Comparison of ENCODE assay signal across 19 mouse cellular contexts in the genomic region with DNA sequence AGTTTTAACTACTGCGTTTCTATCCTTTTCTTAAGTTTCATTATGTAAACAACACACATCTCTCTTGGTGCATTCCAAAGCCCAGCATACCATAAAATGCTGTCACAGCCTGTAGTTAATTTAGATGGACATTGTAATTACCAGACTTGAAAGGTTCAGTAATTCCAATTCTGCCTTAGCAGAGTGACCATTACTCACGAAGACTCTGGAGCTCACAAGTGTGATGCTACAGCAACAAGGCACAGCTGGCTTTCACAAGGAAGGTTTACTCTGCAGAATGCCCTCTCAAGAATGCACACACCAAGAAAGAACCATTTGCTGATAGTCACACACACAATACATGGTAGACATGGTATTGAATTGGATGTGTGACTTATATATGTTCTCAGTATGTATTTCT.
"Had no signal": no experiment of that assay in that cellular context is flagged by ENCODE, and none has a peak within 500 bp of the region (broad histone marks: within the 10 kb centered on the region; RNA-seq: fewer than 3 reads in every experiment).

No protein-coding gene starts in this region.

- H3K9me3 ChIP-seq: limb, embryonic 12.5 days; limb, embryonic 15.5 days; liver, embryonic 12.5 days; liver, embryonic 15.5 days; lung, embryonic 15.5 days; megakaryocyte, embryonic 14.5 days had no signal

- H3K9ac ChIP-seq: limb, embryonic 12.5 days; limb, embryonic 15.5 days; liver, embryonic 12.5 days; liver, embryonic 15.5 days; lung, embryonic 15.5 days had no signal

- DNase-seq: kidney, adult 8-10 months; kidney, postnatal 4 days; layer of hippocampus, adult 9-11 months; left cerebral cortex, postnatal 4 days; lung, adult 18-20 months; lung, postnatal 10 days; lung, postnatal 36 days; midbrain, embryonic 14.5 days; thymus, adult 18-20 months; thymus, postnatal 36 days had no signal

- H3K4me2 ChIP-seq: limb, embryonic 12.5 days; limb, embryonic 15.5 days; liver, embryonic 12.5 days; liver, embryonic 15.5 days; lung, embryonic 15.5 days; midbrain, embryonic 11.5 days had no signal

- H3K27ac ChIP-seq: layer of hippocampus, adult 2 months; limb, embryonic 12.5 days; limb, embryonic 15.5 days; liver, embryonic 12.5 days; liver, embryonic 15.5 days; lung, embryonic 15.5 days had no signal

- H3K4me1 ChIP-seq: limb, embryonic 12.5 days; limb, embryonic 15.5 days; liver, embryonic 12.5 days; liver, embryonic 15.5 days; lung, embryonic 15.5 days; megakaryocyte, embryonic 14.5 days had no signal

- ATAC-seq: intestine, postnatal 0 days; liver, embryonic 12.5 days had no signal

- H3K36me3 ChIP-seq: limb, embryonic 12.5 days; limb, embryonic 15.5 days; liver, embryonic 12.5 days; liver, embryonic 15.5 days; lung, embryonic 15.5 days had no signal

- H3K4me3 ChIP-seq: layer of hippocampus, adult 2 months; limb, embryonic 12.5 days; limb, embryonic 15.5 days; liver, embryonic 12.5 days; liver, embryonic 15.5 days; lung, embryonic 15.5 days; megakaryocyte, embryonic 14.5 days had no signal

- H3K27me3 ChIP-seq: limb, embryonic 12.5 days; limb, embryonic 15.5 days; liver, embryonic 12.5 days; liver, embryonic 15.5 days; lung, embryonic 15.5 days; megakaryocyte, embryonic 14.5 days had no signal
